ENCODE assay signal across 8 mouse cellular contexts in the genomic region with DNA sequence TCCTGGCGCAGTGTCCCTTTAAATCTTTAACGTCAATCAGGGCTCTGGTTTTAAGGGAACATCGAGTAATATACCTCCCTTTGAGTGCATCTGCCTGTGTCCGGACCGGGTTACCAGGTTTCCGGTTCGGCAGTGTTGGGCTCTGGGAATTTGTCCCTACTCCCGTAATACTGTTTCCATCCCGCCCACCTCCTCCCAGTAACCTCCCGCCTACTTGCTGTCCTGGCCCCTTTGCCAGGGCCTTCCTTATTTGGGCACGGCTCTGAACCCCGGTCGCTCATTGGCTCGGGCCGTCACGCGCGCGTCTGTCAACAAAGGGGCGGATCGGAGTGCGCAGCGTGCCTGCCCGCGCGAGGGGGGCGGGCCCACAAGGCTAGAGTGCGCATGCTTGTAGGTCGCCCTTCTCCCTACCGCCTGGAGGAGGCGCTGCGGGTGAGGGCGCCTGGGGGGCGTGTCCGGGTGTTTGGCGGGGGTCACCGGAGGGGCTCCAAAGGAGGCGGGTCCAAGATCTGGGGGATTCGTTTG. TPM values are rescaled to one million over a fixed set of nuclear protein-coding genes. Genes with fewer than 3 reads are reported as not detected.
A peak's percentile ranks its signal among the peaks of the same experiment; 100 is the strongest.
DNase-seq lines count a peak whose midpoint lies in the region; ATAC-seq and TF ChIP-seq lines count a peak whose summit lies in the region.

No protein-coding gene starts in this region.

- peaks cover 65% of the 10 kb centered on the region for H3K4me1 ChIP-seq in E14TG2a.4 (replicated peaks; ENCODE audit: low read depth, low read length)
- peaks cover 13% of the 10 kb centered on the region for H3K4me1 ChIP-seq in forebrain, embryonic 12.5 days
- H3K4me1 ChIP-seq in heart, postnatal 0 days (ENCODE audit: control insufficient read depth, insufficient read depth): peaks cover 5% of the 10 kb centered on the region; the same call in 1 of the 2 replicates
- H3K4me1 ChIP-seq in liver, embryonic 16.5 days (ENCODE audit: control insufficient read depth, low read depth, low read length): peaks cover 11% of the 10 kb centered on the region
- H3K4me1 ChIP-seq in neural tube, embryonic 13.5 days (replicated peaks): peaks cover 26% of the 10 kb centered on the region
- peaks cover 10% of the 10 kb centered on the region; the same call in 1 of the 2 replicates for H3K4me1 ChIP-seq in testis, adult 2 months (ENCODE audit: control insufficient read depth, insufficient read depth, low read length)

- peak overlapping the region; percentile 72 for H3K4me3 ChIP-seq in E14TG2a.4 (replicated peaks; ENCODE audit: low read length)
- H3K4me3 ChIP-seq in forebrain, embryonic 12.5 days (replicated peaks): peak overlapping the region; percentile 42
- peak overlapping the region; percentile 52 for H3K4me3 ChIP-seq in heart, postnatal 0 days (ENCODE audit: low read depth, low read length)
- H3K4me3 ChIP-seq in liver, embryonic 16.5 days (ENCODE audit: low read depth, low read length): peak overlapping the region; percentile 59
- H3K4me3 ChIP-seq in neural tube, embryonic 13.5 days: peak overlapping the region; percentile 48
- H3K4me3 ChIP-seq in testis, adult 2 months (ENCODE audit: control insufficient read depth, low read depth, low read length): peak overlapping the region; percentile 85

- TF ChIP-seq POLR2A in testis, adult 2 months (IDR thresholded peaks at IDR 0.05; ENCODE audit: control insufficient read depth, low read depth, low read length): peak; percentile 42; the same call in 1 of the 2 replicates

- H3K9me3 ChIP-seq in E14TG2a.4 (ENCODE audit: low read length): no peaks in the 10 kb centered on the region
- H3K9me3 ChIP-seq in forebrain, embryonic 12.5 days: no peaks in the 10 kb centered on the region
- no peaks in the 10 kb centered on the region for H3K9me3 ChIP-seq in heart, postnatal 0 days (replicated peaks; ENCODE audit: control insufficient read depth, low read length)
- H3K9me3 ChIP-seq in liver, embryonic 16.5 days (replicated peaks; ENCODE audit: control insufficient read depth, low read length): no peaks in the 10 kb centered on the region
- H3K9me3 ChIP-seq in neural tube, embryonic 13.5 days: no peaks in the 10 kb centered on the region

- TF ChIP-seq EP300 in heart, postnatal 0 days (IDR thresholded peaks at IDR 0.05; ENCODE audit: low read depth): peak; percentile 93

- H3K9ac ChIP-seq in forebrain, embryonic 12.5 days: peak overlapping the region; percentile 56
- H3K9ac ChIP-seq in heart, postnatal 0 days (replicated peaks; ENCODE audit: low read depth, low read length): peak overlapping the region; percentile 50; the same call in 1 of the 2 replicates
- peak overlapping the region; percentile 33 for H3K9ac ChIP-seq in liver, embryonic 16.5 days (ENCODE audit: low read depth, low read length)
- peak overlapping the region; percentile 71 for H3K9ac ChIP-seq in neural tube, embryonic 13.5 days

- H3K4me2 ChIP-seq in forebrain, embryonic 12.5 days: peak overlapping the region; percentile 64
- H3K4me2 ChIP-seq in heart, postnatal 0 days (ENCODE audit: low read depth, low read length): peak overlapping the region; percentile 72
- H3K4me2 ChIP-seq in liver, embryonic 16.5 days (ENCODE audit: low read depth, low read length): peak overlapping the region; percentile 72
- peak overlapping the region; percentile 63 for H3K4me2 ChIP-seq in neural tube, embryonic 13.5 days

- H3K36me3 ChIP-seq in E14TG2a.4 (ENCODE audit: insufficient read depth, low read length): peaks cover 48% of the 10 kb centered on the region
- H3K36me3 ChIP-seq in forebrain, embryonic 12.5 days (replicated peaks): peaks cover 18% of the 10 kb centered on the region
- peaks cover 16% of the 10 kb centered on the region for H3K36me3 ChIP-seq in heart, postnatal 0 days (replicated peaks; ENCODE audit: control insufficient read depth, insufficient read depth, low read length)
- H3K36me3 ChIP-seq in liver, embryonic 16.5 days (ENCODE audit: control insufficient read depth, insufficient read depth): peaks cover 10% of the 10 kb centered on the region
- peaks cover 20% of the 10 kb centered on the region for H3K36me3 ChIP-seq in neural tube, embryonic 13.5 days
- no peaks in the 10 kb centered on the region for H3K36me3 ChIP-seq in testis, adult 2 months (ENCODE audit: control insufficient read depth, insufficient read depth, low read length)

- peak; percentile 38; the same call in 1 of the 2 replicates for TF ChIP-seq CTCF in E14TG2a.4 (conservative IDR thresholded peaks at IDR 0.05; ENCODE audit: low read length)
- TF ChIP-seq CTCF in heart, postnatal 0 days (IDR thresholded peaks at IDR 0.05; ENCODE audit: low read depth): peak; percentile 89
- peak; percentile 76 for TF ChIP-seq CTCF in testis, adult 2 months (IDR thresholded peaks at IDR 0.05; ENCODE audit: control insufficient read depth, insufficient read depth, insufficient replicate concordance, low read depth, low read length)

- no peaks in the 10 kb centered on the region for H3K27me3 ChIP-seq in E14TG2a.4 (ENCODE audit: insufficient read depth, low read length)
- no peaks in the 10 kb centered on the region for H3K27me3 ChIP-seq in forebrain, embryonic 12.5 days
- H3K27me3 ChIP-seq in heart, postnatal 0 days (ENCODE audit: control insufficient read depth, insufficient read depth, low read length): no peaks in the 10 kb centered on the region
- H3K27me3 ChIP-seq in liver, embryonic 16.5 days (ENCODE audit: control insufficient read depth, insufficient read depth, low read depth, low read length): no peaks in the 10 kb centered on the region
- no peaks in the 10 kb centered on the region for H3K27me3 ChIP-seq in neural tube, embryonic 13.5 days
- H3K27me3 ChIP-seq in testis, adult 2 months (ENCODE audit: control insufficient read depth, insufficient read depth, low read length): no peaks in the 10 kb centered on the region

- ATAC-seq in forebrain, embryonic 12.5 days (ENCODE audit: low FRiP score): peak; percentile 99
- ATAC-seq in heart, postnatal 0 days (ENCODE audit: insufficient read depth, low read depth): peak; percentile 99
- peak; percentile 98 for ATAC-seq in liver, embryonic 16.5 days (ENCODE audit: low read depth)
- peak; percentile 99 for ATAC-seq in neural tube, embryonic 13.5 days (ENCODE audit: low read depth)

- peak; percentile 86 for DNase-seq in c-Kit-positive CD71-positive TER-119-positive erythroid progenitor cells, embryonic 14.5 days (ENCODE audit: low spot score)
- peak; percentile 100 for DNase-seq in heart, postnatal 0 days (ENCODE audit: low spot score)
- peak; percentile 98 to 99 for DNase-seq in kidney, postnatal 4 days

- peak overlapping the region; percentile 91 for H3K27ac ChIP-seq in forebrain, embryonic 12.5 days
- H3K27ac ChIP-seq in heart, postnatal 0 days (ENCODE audit: low read depth): peak overlapping the region; percentile 83
- peak overlapping the region; percentile 75; the same call in 1 of the 2 replicates for H3K27ac ChIP-seq in liver, embryonic 16.5 days (ENCODE audit: low read length)
- H3K27ac ChIP-seq in neural tube, embryonic 13.5 days (replicated peaks): peak overlapping the region; percentile 93
- H3K27ac ChIP-seq in testis, adult 2 months (ENCODE audit: control insufficient read depth, insufficient read depth, low read depth, low read length): peak overlapping the region; percentile 86

- WGBS in forebrain, embryonic 12.5 days: under 1% methylated on average over 39 of the region's 39 CpGs
- WGBS in heart, postnatal 0 days: under 1% methylated on average over 39 of the region's 39 CpGs
- WGBS in liver, embryonic 16.5 days (ENCODE audit: insufficient replicate concordance): under 1% methylated on average over 39 of the region's 39 CpGs
- under 1% methylated on average over 39 of the region's 39 CpGs for WGBS in neural tube, embryonic 13.5 days

RNA-seq across cellular contexts. Expression of gene Fbxo46, which starts 11.7 kb away (rescaled TPM):
- 18.4 and 23.1 TPM in 2 replicates for polyA plus RNA-seq in forebrain, embryonic 12.5 days (2016; fragmentation: Nextera tagmentation; extraction: Ambion mirVana)
- 13.1 and 13.2 TPM in 2 replicates for total RNA-seq in heart, postnatal 0 days (2014; rRNA removed; ENCODE audit: low replicate concordance)
- 4.9 and 6.2 TPM in 2 replicates for polyA plus RNA-seq in heart, postnatal 0 days (2015; fragmentation: Nextera tagmentation; extraction: Ambion mirVana)
- polyA plus RNA-seq in liver, embryonic 16.5 days (2015; fragmentation: Nextera tagmentation; extraction: Ambion mirVana): 4.7 and 5.2 TPM in 2 replicates
- polyA plus RNA-seq in neural tube, embryonic 13.5 days (2015; fragmentation: Nextera tagmentation; extraction: Ambion mirVana): 17.7 and 18.1 TPM in 2 replicates
- polyA plus RNA-seq in testis, adult 2 months (2012; rRNA removed): 49.3 and 59.7 TPM in 2 replicates

RNA-seq across cellular contexts. Expression of gene Gm4969, which starts 13.2 kb away (rescaled TPM):
- polyA plus RNA-seq in forebrain, embryonic 12.5 days (2016; fragmentation: Nextera tagmentation; extraction: Ambion mirVana): 1.1 and 1.8 TPM in 2 replicates
- 0.19 and 0.69 TPM in 2 replicates for total RNA-seq in heart, postnatal 0 days (2014; rRNA removed; ENCODE audit: low replicate concordance)
- 0.21 and 0.38 TPM in 2 replicates for polyA plus RNA-seq in heart, postnatal 0 days (2015; fragmentation: Nextera tagmentation; extraction: Ambion mirVana)
- polyA plus RNA-seq in liver, embryonic 16.5 days (2015; fragmentation: Nextera tagmentation; extraction: Ambion mirVana): 0.11 and 0.12 TPM in 2 replicates
- polyA plus RNA-seq in neural tube, embryonic 13.5 days (2015; fragmentation: Nextera tagmentation; extraction: Ambion mirVana): 2.1 and 2.3 TPM in 2 replicates
- 13.2 and 16.4 TPM in 2 replicates for polyA plus RNA-seq in testis, adult 2 months (2012; rRNA removed)

RNA-seq across cellular contexts. Expression of gene Qpctl, which starts 17.7 kb away (rescaled TPM):
- 14.4 and 14.7 TPM in 2 replicates for polyA plus RNA-seq in forebrain, embryonic 12.5 days (2016; fragmentation: Nextera tagmentation; extraction: Ambion mirVana)
- total RNA-seq in heart, postnatal 0 days (2014; rRNA removed; ENCODE audit: low replicate concordance): 4.4 and 4.9 TPM in 2 replicates
- 7.3 and 7.9 TPM in 2 replicates for polyA plus RNA-seq in heart, postnatal 0 days (2015; fragmentation: Nextera tagmentation; extraction: Ambion mirVana)
- 3.9 and 4.0 TPM in 2 replicates for polyA plus RNA-seq in liver, embryonic 16.5 days (2015; fragmentation: Nextera tagmentation; extraction: Ambion mirVana)
- 21.7 and 22.2 TPM in 2 replicates for polyA plus RNA-seq in neural tube, embryonic 13.5 days (2015; fragmentation: Nextera tagmentation; extraction: Ambion mirVana)
- polyA plus RNA-seq in testis, adult 2 months (2012; rRNA removed): 12.7 and 13.5 TPM in 2 replicates

RNA-seq across cellular contexts. Expression of gene Snrpd2, which starts 18.1 kb away (rescaled TPM):
- 148 and 153 TPM in 2 replicates for polyA plus RNA-seq in forebrain, embryonic 12.5 days (2016; fragmentation: Nextera tagmentation; extraction: Ambion mirVana)
- 43.5 and 45.6 TPM in 2 replicates for total RNA-seq in heart, postnatal 0 days (2014; rRNA removed; ENCODE audit: low replicate concordance)
- polyA plus RNA-seq in heart, postnatal 0 days (2015; fragmentation: Nextera tagmentation; extraction: Ambion mirVana): 84.9 and 89.8 TPM in 2 replicates
- polyA plus RNA-seq in liver, embryonic 16.5 days (2015; fragmentation: Nextera tagmentation; extraction: Ambion mirVana): 47.9 and 54.4 TPM in 2 replicates
- polyA plus RNA-seq in neural tube, embryonic 13.5 days (2015; fragmentation: Nextera tagmentation; extraction: Ambion mirVana): 108 and 118 TPM in 2 replicates
- 135 and 140 TPM in 2 replicates for polyA plus RNA-seq in testis, adult 2 months (2012; rRNA removed)

RNA-seq across cellular contexts. Expression of gene Gipr, which starts 34.5 kb away (rescaled TPM):
- 1.1 and 1.3 TPM in 2 replicates for polyA plus RNA-seq in forebrain, embryonic 12.5 days (2016; fragmentation: Nextera tagmentation; extraction: Ambion mirVana)
- total RNA-seq in heart, postnatal 0 days (2014; rRNA removed; ENCODE audit: low replicate concordance): 24.9 and 27.6 TPM in 2 replicates
- polyA plus RNA-seq in heart, postnatal 0 days (2015; fragmentation: Nextera tagmentation; extraction: Ambion mirVana): 5.4 and 7.0 TPM in 2 replicates
- polyA plus RNA-seq in liver, embryonic 16.5 days (2015; fragmentation: Nextera tagmentation; extraction: Ambion mirVana): 0.99 and 2.1 TPM in 2 replicates
- 1.3 and 1.4 TPM in 2 replicates for polyA plus RNA-seq in neural tube, embryonic 13.5 days (2015; fragmentation: Nextera tagmentation; extraction: Ambion mirVana)
- 20.9 and 24.3 TPM in 2 replicates for polyA plus RNA-seq in testis, adult 2 months (2012; rRNA removed)

Comparison
In these comparisons a context has a peak if more than half of its experiments do, and no peak if none do; other contexts are left out.
1. Peak in every context shown above with its lines: DNase-seq, ATAC-seq, H3K4me3 ChIP-seq and H3K27ac ChIP-seq.
2. CTCF ChIP-seq: peak in every context shown above with its lines; median percentile 89 in heart, postnatal 0 days; 76 in testis, adult 2 months; 38 in E14TG2a.4.